Mouse (Mus musculus) embryonic facial prominence, embryonic 12.5 days (tissue): ENCODE data around the gene Egln1. TPM values are rescaled to one million over a fixed set of nuclear protein-coding genes. Genes with fewer than 3 reads are reported as not detected.

Experiments
- ATAC-seq: fragments of 200-750 bp; cut with Nextera tagmentation; 2 replicates; pipeline ENCODE4 v1.8.0; 2017; ENCODE audit not compliant: insufficient number of reproducible peaks, insufficient read depth, low FRiP score, low TSS enrichment
- H3K27ac ChIP-seq: fragments of 300-500 bp; sonication (generic); 2 replicates; pipeline ENCODE4 v1.5.1; 2016; ENCODE audit warnings: mild to moderate bottlenecking
- H3K27me3 ChIP-seq: fragments of 300-500 bp; sonication (generic); 2 replicates; pipeline ENCODE4 v1.6.1; 2016; ENCODE audit warnings: mild to moderate bottlenecking, moderate library complexity
- H3K36me3 ChIP-seq: fragments of 300-500 bp; sonication (generic); 2 replicates; pipeline ENCODE4 v1.6.1; 2016; ENCODE audit warnings: mild to moderate bottlenecking
- H3K4me1 ChIP-seq: fragments of 300-500 bp; sonication (generic); 2 replicates; pipeline ENCODE4 v1.6.1; 2016
- H3K4me2 ChIP-seq: fragments of 300-500 bp; sonication (generic); replicated peaks from 2 replicates; pipeline ENCODE4 v1.6.1; 2016; ENCODE audit warnings: mild to moderate bottlenecking, moderate library complexity
- H3K4me3 ChIP-seq: fragments of 300-500 bp; sonication (generic); 2 replicates; pipeline ENCODE4 v1.5.1; 2016; ENCODE audit warnings: mild to moderate bottlenecking
- H3K9ac ChIP-seq: fragments of 300-500 bp; sonication (generic); 2 replicates; pipeline ENCODE4 v1.6.1; 2016; ENCODE audit warnings: mild to moderate bottlenecking, moderate library complexity
- H3K9me3 ChIP-seq: fragments of 300-500 bp; sonication (generic); 2 replicates; pipeline ENCODE4 v1.6.1; 2016; ENCODE audit warnings: mild to moderate bottlenecking, moderate library complexity
- WGBS: fragments of 180-500 bp; shearing (Covaris S2); methylation state at CpG from one replicate; pipeline ENCODE4 v1.1.7; 2016; 5-methylcytosine and 5-hydroxymethylcytosine counted together
- polyA plus RNA-seq: library from polyadenylated mRNA; unstranded; fragments of >200 nt; fragmentation: Nextera tagmentation; extraction: Ambion mirVana; gene quantifications from 2 replicates; pipeline ENCODE4 v1.2.1, GENCODE M21; 2016

The Egln1 gene
- polyA plus RNA-seq, 1 experiment from 2014 or later = 15.6 TPM

DNA sequence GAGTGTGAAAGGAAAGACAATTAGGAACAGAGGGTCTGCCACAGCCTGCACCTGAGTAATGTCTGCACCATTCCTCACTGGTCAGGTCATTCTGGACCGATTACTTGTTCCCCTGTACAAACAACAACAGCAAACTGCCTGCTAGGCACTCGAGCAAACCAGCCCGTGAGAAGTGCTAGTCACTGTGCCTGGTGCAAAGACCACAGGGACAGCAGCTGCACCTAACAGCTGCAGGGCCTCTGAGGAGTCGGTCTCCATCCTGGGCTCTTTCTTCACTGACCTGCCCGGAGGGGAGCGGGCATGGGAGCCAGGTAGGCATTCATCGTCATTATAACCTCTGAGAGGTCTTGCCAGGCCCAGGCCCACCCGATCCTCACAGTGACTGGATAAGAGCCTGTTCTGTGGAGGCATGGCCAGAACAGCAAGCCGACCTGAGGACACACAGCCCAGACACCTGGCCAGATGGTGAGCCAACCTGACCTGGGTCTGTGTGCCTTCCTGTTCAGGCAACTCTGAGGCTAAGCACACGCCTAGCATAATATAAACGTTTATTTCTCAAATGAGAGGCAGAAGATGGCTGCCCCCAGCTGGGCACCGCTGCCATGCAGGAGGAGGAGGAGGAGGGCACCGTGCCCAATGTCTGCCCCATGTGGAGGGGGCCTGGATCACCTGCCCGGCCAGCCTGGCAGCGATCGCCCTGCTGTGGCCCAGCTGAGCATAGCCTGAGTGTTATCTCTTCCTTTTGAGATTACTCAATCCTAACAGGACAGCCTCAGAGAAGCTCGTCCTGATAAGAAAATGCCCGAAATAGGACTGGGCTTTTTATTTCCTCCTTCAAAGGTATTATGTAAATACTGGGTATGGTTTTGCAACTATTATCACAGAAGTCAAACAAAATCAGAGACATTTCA is 27.5 kb downstream of the Egln1 start:
- H3K27ac ChIP-seq = no peak overlapping the region
- H3K27me3 ChIP-seq = no peaks in the 10 kb centered on the region
- WGBS = 83% methylated on average over 18 of the region's 18 CpGs
- no peaks in the 10 kb centered on the region for H3K36me3 ChIP-seq
- H3K9ac ChIP-seq = no peak overlapping the region
- no peak overlapping the region for H3K4me3 ChIP-seq
- ATAC-seq = no peak
- H3K9me3 ChIP-seq = no peaks in the 10 kb centered on the region
- H3K4me1 ChIP-seq = peaks cover 6% of the 10 kb centered on the region; the same call in 1 of the 2 replicates
- H3K4me2 ChIP-seq = no peak overlapping the region

DNA sequence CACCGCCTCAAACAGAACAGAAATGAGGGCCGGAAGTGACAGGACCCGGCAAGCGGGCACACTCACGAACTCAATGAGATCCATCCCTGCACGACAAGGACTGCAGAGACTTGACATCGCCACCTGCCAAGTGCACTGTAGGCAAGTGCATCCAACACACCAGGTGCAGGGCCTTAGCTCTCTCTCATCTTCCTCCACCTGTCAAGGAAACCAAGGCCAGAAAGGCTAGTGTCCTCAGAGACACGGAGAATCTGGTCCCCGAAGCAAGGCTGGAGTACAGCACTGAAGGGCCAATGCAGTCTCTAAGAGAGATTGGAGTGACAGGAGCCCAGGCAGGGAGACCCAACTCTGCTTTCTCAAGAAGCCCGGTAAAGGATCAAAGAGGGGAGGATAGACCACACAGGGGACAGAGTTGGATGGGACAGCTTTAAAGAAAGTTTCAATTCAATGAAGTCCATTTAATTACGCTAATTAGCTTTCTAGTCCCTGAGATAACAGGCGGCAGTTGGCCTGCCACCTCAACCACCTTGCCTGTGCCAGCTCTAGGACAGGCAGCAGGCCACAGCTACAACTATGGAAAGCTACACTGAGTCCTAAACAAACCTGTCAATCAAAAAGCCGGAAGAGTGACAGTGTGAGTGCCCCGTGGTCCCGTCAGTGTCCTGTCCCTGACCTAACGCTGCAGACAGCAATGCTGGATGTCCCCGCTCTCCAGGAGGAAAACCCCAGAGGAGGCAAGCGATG is 31.2 kb downstream of the Egln1 start:
- 80% methylated on average over 18 of the region's 18 CpGs for WGBS
- no peak for ATAC-seq
- peaks cover 26% of the 10 kb centered on the region for H3K36me3 ChIP-seq
- no peaks in the 10 kb centered on the region for H3K27me3 ChIP-seq
- H3K4me1 ChIP-seq = peaks cover 6% of the 10 kb centered on the region; the same call in 1 of the 2 replicates
- no peak overlapping the region for H3K4me2 ChIP-seq
- H3K27ac ChIP-seq = no peak overlapping the region
- H3K9ac ChIP-seq = no peak overlapping the region
- no peaks in the 10 kb centered on the region for H3K9me3 ChIP-seq
- no peak overlapping the region for H3K4me3 ChIP-seq

DNA sequence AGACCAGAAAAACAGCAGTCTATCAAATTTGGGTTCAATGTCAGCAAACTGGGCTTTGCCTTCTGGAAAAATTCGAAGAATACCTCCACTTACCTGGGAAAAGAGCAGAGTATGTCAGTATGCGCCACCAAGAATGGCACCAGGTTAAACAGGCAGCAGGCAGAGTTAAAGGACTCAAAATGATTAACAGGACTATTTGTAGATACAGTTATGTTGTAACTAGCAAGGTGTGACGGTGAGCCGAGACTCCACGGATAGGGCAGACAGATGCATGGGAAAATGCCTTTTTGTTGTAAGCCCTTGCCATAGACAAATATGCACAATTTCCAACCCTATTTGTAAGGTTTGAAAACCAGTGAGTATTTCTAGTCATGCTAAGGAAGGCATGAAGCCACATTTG is 35.1 kb downstream of the Egln1 start:
- no peaks in the 10 kb centered on the region for H3K9me3 ChIP-seq
- H3K27me3 ChIP-seq = no peaks in the 10 kb centered on the region
- no peak overlapping the region for H3K9ac ChIP-seq
- H3K27ac ChIP-seq = no peak overlapping the region
- ATAC-seq = no peak
- H3K4me1 ChIP-seq = no peaks in the 10 kb centered on the region
- no peak overlapping the region for H3K4me3 ChIP-seq
- H3K36me3 ChIP-seq = peaks cover 59% of the 10 kb centered on the region
- WGBS = 96% methylated on average over 5 of the region's 5 CpGs
- H3K4me2 ChIP-seq = no peak overlapping the region

DNA sequence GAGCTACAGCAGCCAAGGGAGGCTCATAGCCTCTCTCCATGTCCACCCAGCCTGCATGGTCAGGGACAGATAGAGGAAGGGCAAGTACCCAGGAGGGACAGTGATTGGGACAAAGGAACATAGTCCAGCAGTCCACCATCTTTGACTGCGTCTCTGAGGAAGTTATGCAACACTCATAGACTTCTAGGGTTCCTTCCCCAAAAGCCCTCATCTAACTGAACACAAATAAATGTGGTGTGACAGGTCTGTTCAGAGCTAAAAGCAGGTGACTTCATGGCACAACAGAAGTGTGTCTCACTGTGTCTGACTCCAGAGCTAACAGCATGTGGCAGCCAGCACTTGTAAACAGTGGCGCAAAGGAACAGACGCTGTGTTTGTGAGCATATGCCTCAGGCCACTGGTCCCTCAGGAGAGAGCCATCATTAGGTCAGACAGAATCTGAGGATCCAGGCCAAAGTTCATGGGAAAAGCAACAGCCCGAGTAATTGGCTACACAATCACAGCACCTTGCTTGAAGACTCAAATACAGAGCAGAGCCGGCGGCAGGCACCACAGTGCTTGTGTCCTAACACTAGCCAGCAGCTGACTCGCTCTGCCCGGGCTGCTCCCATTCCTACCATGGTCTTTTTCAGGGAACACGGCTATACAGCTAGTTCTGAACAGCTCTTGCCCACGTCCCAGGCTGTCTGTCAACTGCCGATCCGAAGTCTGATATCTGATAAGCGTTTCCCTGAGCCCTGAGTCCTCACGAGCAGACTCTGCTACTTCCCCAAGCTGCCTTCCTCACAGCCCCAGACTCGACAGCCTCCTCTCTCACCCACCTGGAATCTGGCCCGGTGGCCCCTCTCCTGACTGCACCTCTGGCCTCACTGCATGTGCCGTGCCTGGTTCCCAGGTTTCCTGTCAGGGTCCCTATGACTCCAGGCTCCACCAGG is 36.9 kb downstream of the Egln1 start:
- no peak for ATAC-seq
- Histone ChIP-seq H3K4me3 (no peak overlapping the region), H3K9me3 (no peaks in the 10 kb centered on the region), H3K4me1 (no peaks in the 10 kb centered on the region), H3K27me3 (no peaks in the 10 kb centered on the region), H3K4me2 (no peak overlapping the region), H3K27ac (no peak overlapping the region), H3K36me3 (peaks cover 77% of the 10 kb centered on the region), H3K9ac (no peak overlapping the region)
- 63% methylated on average over 17 of the region's 17 CpGs for WGBS

DNA sequence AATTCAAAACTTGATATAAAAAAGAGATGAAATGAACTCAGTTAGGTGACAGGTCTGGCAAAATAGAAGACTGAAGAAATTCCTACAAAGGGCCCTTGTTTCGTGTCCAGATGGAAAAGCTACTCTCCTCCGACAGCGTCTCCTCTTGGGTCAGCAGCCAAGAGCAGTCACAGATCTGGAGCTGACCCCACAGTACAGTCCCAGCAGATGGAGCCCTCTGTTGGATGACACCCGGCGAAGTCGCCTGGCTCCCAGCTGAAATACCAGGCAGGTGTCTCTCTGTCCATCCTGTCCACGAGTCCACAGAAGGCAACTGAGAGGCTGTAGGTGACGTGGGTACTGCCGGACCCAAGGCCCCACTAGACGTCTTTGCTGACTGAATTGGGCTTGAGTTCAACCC is 38.8 kb downstream of the Egln1 start:
- Histone ChIP-seq H3K36me3 (peaks cover 95% of the 10 kb centered on the region), H3K9me3 (no peaks in the 10 kb centered on the region)

DNA sequence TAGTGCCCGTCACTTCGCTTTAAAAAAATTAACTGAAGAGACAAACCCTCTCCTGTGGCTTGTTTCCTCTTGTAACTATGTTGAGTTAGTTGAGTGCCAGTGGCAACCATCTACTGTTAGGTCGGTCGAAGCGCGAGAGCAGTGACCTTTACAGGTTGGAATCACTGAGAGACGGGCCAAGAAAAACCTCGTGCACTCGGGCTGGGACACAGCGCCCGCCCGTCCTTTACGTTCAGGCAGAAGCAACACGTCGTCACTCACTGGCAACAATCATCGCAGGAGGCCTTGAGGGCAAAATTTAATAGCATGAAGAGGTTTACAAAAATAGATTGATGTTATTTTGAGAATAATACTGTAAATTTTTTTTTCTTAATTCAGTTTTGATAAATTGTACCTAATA is 39.2 kb downstream of the Egln1 start:
- H3K9me3 ChIP-seq = no peaks in the 10 kb centered on the region
- 93% methylated on average over 16 of the region's 16 CpGs for WGBS
- H3K4me2 ChIP-seq = no peak overlapping the region
- H3K4me1 ChIP-seq = no peaks in the 10 kb centered on the region
- H3K4me3 ChIP-seq = no peak overlapping the region
- H3K27ac ChIP-seq = no peak overlapping the region
- H3K9ac ChIP-seq = no peak overlapping the region
- no peaks in the 10 kb centered on the region for H3K27me3 ChIP-seq
- H3K36me3 ChIP-seq = peaks cover 93% of the 10 kb centered on the region
- ATAC-seq = no peak

More for the DNA sequence above, 38.8 kb downstream of the Egln1 start:
- Histone ChIP-seq H3K4me3 (no peak overlapping the region), H3K27ac (no peak overlapping the region), H3K27me3 (no peaks in the 10 kb centered on the region), H3K9ac (no peak overlapping the region), H3K4me1 (no peaks in the 10 kb centered on the region), H3K4me2 (no peak overlapping the region)
- 79% methylated on average over 10 of the region's 10 CpGs for WGBS
- ATAC-seq = no peak

DNA sequence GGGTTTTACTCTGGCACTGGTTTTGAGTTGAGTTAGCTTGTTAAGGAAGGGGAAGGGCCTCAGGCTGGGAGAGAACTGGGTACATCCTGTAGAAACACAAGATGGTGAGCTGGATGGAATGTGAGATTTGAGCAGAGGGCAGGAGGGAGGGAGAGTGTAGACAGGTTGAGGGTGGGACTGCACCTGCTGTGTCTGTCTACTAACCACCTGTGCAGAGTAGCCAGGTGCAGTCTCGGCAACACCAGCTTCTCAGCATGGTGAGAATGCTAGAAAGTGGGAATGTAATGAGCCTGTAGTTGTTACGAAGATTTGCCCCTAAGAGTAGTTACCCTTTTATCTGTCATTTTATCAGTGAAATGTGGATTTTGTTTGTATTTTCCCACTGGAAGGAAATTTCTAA is 43.6 kb downstream of the Egln1 start:
- no peak overlapping the region for H3K9ac ChIP-seq
- 87% methylated on average over 2 of the region's 2 CpGs for WGBS
- H3K36me3 ChIP-seq = peaks cover 87% of the 10 kb centered on the region

DNA sequence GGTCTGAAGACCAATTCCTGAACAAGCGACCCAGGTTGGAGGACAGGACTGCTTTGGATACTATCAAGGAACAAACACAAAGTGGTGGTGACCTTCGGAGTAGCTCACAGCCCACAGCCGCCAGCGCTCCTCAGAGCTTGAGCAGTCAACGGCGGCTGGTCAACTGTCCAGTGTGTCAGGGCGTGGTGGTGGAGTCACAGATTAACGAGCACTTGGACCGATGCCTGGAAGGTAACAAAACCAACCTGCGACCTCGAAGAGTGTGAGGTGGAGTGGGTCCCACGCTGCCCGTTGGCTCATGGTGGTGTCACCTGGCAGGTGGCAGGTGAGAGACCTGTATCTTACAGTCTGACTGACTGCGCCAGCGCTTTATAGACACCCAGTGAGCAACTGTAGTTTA is 45.9 kb downstream of the Egln1 start:
- Histone ChIP-seq H3K27me3 (no peaks in the 10 kb centered on the region), H3K4me1 (peaks cover 7% of the 10 kb centered on the region), H3K4me3 (no peak overlapping the region), H3K4me2 (no peak overlapping the region), H3K36me3 (peaks cover 81% of the 10 kb centered on the region), H3K27ac (no peak overlapping the region), H3K9me3 (no peaks in the 10 kb centered on the region), H3K9ac (no peak overlapping the region)
- ATAC-seq = no peak
- 96% methylated on average over 15 of the region's 15 CpGs for WGBS

More for the DNA sequence above, 43.6 kb downstream of the Egln1 start:
- Histone ChIP-seq H3K9me3 (no peaks in the 10 kb centered on the region), H3K4me1 (no peaks in the 10 kb centered on the region), H3K27me3 (no peaks in the 10 kb centered on the region), H3K4me3 (no peak overlapping the region), H3K27ac (no peak overlapping the region), H3K4me2 (no peak overlapping the region)
- no peak for ATAC-seq

DNA sequence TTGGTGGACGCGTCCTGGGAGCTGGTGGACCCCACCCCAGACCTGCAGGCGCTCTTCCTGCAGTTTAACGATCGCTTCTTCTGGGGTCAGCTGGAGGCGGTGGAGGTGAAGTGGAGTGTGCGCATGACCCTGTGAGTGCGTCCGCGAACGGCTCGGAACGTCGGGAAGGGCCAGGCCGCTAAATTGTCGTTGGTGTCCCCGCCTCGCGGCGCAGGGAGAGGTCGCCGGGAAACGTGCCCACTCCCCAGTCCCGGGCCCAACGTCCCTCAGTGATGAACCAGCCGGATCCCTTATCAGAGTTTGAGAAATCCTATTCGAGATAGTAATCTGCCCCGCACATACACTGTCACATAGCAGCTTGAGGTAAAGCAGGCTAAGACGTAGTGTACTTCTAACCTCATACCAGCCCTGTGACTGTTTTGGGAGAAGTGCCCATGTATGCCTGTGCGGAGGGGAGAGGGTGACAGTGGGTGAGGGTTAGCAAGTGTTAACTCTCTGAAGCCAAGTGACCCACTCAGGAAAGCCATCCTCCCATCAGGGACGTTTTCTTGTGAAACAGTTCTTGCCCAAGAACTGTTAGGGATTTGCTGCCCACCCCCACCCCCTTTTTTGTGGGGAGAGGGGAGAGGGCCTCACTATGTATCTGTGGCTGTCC is 50.7 kb downstream of the Egln1 start:
- Histone ChIP-seq H3K27ac (peak overlapping the region; percentile 74; the same call in 1 of the 2 replicates), H3K4me2 (peak overlapping the region; percentile 97), H3K4me1 (peaks cover 21% of the 10 kb centered on the region), H3K9ac (peak overlapping the region; percentile 90), H3K9me3 (no peaks in the 10 kb centered on the region), H3K27me3 (no peaks in the 10 kb centered on the region), H3K36me3 (peaks cover 56% of the 10 kb centered on the region), H3K4me3 (peak overlapping the region; percentile 87)
- ATAC-seq = no peak; the same call in 1 of the 2 replicates
- WGBS = 8% methylated on average over 31 of the region's 31 CpGs

DNA sequence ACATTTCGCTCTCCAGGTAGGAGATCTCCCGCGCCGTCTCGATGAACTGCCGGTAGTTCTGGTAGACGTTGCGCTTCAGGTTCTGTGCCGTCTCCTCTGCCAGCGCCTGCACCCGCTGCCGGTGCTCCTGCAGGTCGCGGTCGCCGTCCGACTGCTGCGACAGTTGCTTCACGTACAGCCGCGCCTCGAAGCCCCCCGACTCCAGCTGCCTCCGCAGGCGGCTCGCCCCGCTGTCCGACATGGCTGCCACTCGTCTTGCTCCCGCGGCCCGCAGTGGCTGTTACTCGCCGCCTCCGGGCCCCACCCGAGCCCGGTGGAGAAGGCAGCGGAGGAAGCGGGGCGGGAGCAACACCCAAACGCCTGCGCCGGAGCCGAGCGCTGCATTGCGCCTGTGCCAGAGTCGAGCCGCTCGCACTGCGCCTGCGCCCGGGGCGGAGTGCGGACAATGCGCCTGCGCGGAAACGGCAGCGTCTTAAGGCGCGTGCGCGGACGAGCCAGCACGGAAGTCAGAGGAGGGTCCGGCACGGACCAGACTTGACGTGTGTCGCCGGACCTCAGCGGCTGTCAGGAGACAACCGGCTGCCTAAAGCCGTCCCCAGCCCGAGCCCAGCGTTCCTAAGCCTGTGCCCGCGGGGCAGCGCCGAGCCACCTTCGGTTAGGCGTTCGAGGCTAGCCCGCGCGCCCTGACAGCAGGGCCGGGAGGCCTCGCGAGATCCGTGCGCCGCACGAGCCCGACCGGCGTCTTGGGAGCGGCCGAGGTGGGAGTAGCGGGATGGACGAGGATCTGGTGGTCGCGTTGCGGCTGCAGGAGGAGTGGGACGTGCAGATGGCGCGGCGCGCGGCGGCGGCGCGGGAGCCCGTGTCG is 51.5 kb downstream of the Egln1 start, which contains the start of the genes Exoc8 and Sprtn:
Gene Exoc8, minus strand, starts transcription at position 320 of the 865 bp plus-strand sequence.
Gene Sprtn, plus strand, starts transcription at position 501 of the 865 bp plus-strand sequence.
- Histone ChIP-seq H3K9ac (peak within 1 kb of the TSS; percentile 90), H3K27ac (peak within 1 kb of the TSS; percentile 76), H3K9me3 (no peaks in the 10 kb centered on the region), H3K4me1 (peaks cover 28% of the 10 kb centered on the region), H3K4me2 (peak within 1 kb of the TSS; percentile 97), H3K27me3 (no peaks in the 10 kb centered on the region), H3K36me3 (peaks cover 48% of the 10 kb centered on the region), H3K4me3 (peak within 1 kb of the TSS; percentile 87)
- ATAC-seq = peak; percentile 85
- WGBS = under 1% methylated on average over 114 of the region's 114 CpGs
